Mouse (Mus musculus) heart, embryonic 11.5 days (tissue): ENCODE measurements around the gene Gstp3. TPM values are rescaled to one million over a fixed set of nuclear protein-coding genes. Genes with fewer than 3 reads are reported as not detected.
"Not testable (repeated sequence)": the region's sequence is repeated elsewhere in the genome, so short reads cannot be mapped to it uniquely, and the experiment has no call there.

ENCODE experiments used
- ATAC-seq: fragments of 200-750 bp; cut with Nextera tagmentation; replicated peaks from 2 replicates; pipeline ENCODE4 v1.8.0; 2017; ENCODE audit warnings: moderate library complexity; ENCODE audit not compliant: insufficient number of reproducible peaks, low FRiP score, low TSS enrichment
- H3K27ac ChIP-seq: fragments of 300-500 bp; sonication (generic); 2 replicates; pipeline ENCODE4 v1.5.1; 2014; ENCODE audit warnings: mild to moderate bottlenecking, low read depth, low read length
- H3K27me3 ChIP-seq: fragments of 300-500 bp; sonication (generic); 2 replicates; pipeline ENCODE4 v1.6.1; 2014; ENCODE audit warnings: mild to moderate bottlenecking, low read length, mixed read lengths; ENCODE audit not compliant: control insufficient read depth, insufficient read depth
- H3K36me3 ChIP-seq: fragments of 300-500 bp; sonication (generic); 2 replicates; pipeline ENCODE4 v1.6.1; 2014; ENCODE audit warnings: mild to moderate bottlenecking, low read length, moderate library complexity, mixed read lengths; ENCODE audit not compliant: control insufficient read depth, insufficient read depth
- H3K4me1 ChIP-seq: fragments of 300-500 bp; sonication (generic); 2 replicates; pipeline ENCODE4 v1.6.1; 2014; ENCODE audit warnings: low read length; ENCODE audit not compliant: control insufficient read depth, insufficient read depth
- H3K4me2 ChIP-seq: fragments of 300-500 bp; sonication (generic); 2 replicates; pipeline ENCODE4 v1.6.1; 2014; ENCODE audit warnings: mild to moderate bottlenecking, moderate library complexity
- H3K4me3 ChIP-seq: fragments of 300-500 bp; sonication (generic); 2 replicates; pipeline ENCODE4 v1.5.1; 2014; ENCODE audit warnings: low read depth, low read length
- H3K9ac ChIP-seq: fragments of 300-500 bp; sonication (generic); 2 replicates; pipeline ENCODE4 v1.6.1; 2014; ENCODE audit warnings: mild to moderate bottlenecking, low read depth, low read length, moderate library complexity
- H3K9me3 ChIP-seq: fragments of 300-500 bp; sonication (generic); replicated peaks from 2 replicates; pipeline ENCODE4 v1.6.1; 2016; ENCODE audit warnings: low read length; ENCODE audit not compliant: control insufficient read depth
- WGBS: fragments of 180-500 bp; shearing (Covaris S2); extraction: QIAGEN DNeasy Blood & Tissue Kit; methylation state at CpG from one replicate; pipeline ENCODE4 v1.1.7; 2014; ENCODE audit not compliant: insufficient replicate concordance; 5-methylcytosine and 5-hydroxymethylcytosine counted together
- polyA plus RNA-seq: library from polyadenylated mRNA; unstranded; fragments of >200 nt; fragmentation: Nextera tagmentation; extraction: Ambion mirVana; gene quantifications from 2 replicates; pipeline ENCODE4 v1.2.1, GENCODE M21; 2014

Gene Gstp3
- polyA plus RNA-seq, 1 experiment from 2014 or later, result 0.49 TPM

- not testable (repeated sequence) for H3K4me1 ChIP-seq, H3K27ac ChIP-seq, H3K27me3 ChIP-seq, ATAC-seq, H3K4me2 ChIP-seq, H3K9me3 ChIP-seq, H3K36me3 ChIP-seq, H3K4me3 ChIP-seq, H3K9ac ChIP-seq
- 30% methylated on average over 3 of the region's 4 CpGs for WGBS
Measured at GRCm38 (mm10) chr19:4063357-4063756, 4.0 kb upstream of the Gstp3 start.

GRCm38 (mm10) chr19:4060899-4061465, 1.6 kb upstream of the Gstp3 start:
- Histone ChIP-seq H3K4me3 (no peak overlapping the region), H3K27me3 (no peaks in the 10 kb centered on the region), H3K36me3 (no peaks in the 10 kb centered on the region), H3K9me3 (no peaks in the 10 kb centered on the region), H3K27ac (no peak overlapping the region), H3K9ac (no peak overlapping the region), H3K4me2 (no peak overlapping the region), H3K4me1 (peaks cover 8% of the 10 kb centered on the region; the same call in 1 of the 2 replicates)
- 78% methylated on average over 5 of the region's 6 CpGs for WGBS
- no peak for ATAC-seq

GRCm38 (mm10) chr19:4060044-4060898, 902 bp upstream of the Gstp3 start:
- 82% methylated on average over 8 of the region's 8 CpGs for WGBS
- H3K4me1 ChIP-seq, result peaks cover 11% of the 10 kb centered on the region; the same call in 1 of the 2 replicates
- not testable (repeated sequence) for H3K36me3 ChIP-seq, H3K4me3 ChIP-seq, H3K27me3 ChIP-seq, ATAC-seq, H3K9ac ChIP-seq, H3K4me2 ChIP-seq, H3K27ac ChIP-seq, H3K9me3 ChIP-seq

- H3K36me3 ChIP-seq, result no peaks in the 10 kb centered on the region
- no peak overlapping the region for H3K4me3 ChIP-seq
- H3K9me3 ChIP-seq, result no peaks in the 10 kb centered on the region
- H3K27me3 ChIP-seq, result no peaks in the 10 kb centered on the region
- 85% methylated on average over 5 of the region's 5 CpGs for WGBS
- no peak for ATAC-seq
- H3K4me2 ChIP-seq, result no peak overlapping the region
- H3K4me1 ChIP-seq, result peaks cover 11% of the 10 kb centered on the region; the same call in 1 of the 2 replicates
- no peak overlapping the region for H3K27ac ChIP-seq
- H3K9ac ChIP-seq, result no peak overlapping the region
Measured at GRCm38 (mm10) chr19:4058581-4058980, 788 bp downstream of the Gstp3 start.

GRCm38 (mm10) chr19:4057962-4058361, 1.4 kb downstream of the Gstp3 start:
- no peak overlapping the region for H3K4me3 ChIP-seq
- no peaks in the 10 kb centered on the region for H3K36me3 ChIP-seq
- H3K9ac ChIP-seq, result no peak overlapping the region
- H3K4me2 ChIP-seq, result no peak overlapping the region
- no peak overlapping the region for H3K27ac ChIP-seq
- no peaks in the 10 kb centered on the region for H3K9me3 ChIP-seq
- WGBS, result 86% methylated on average over 7 of the region's 7 CpGs
- H3K4me1 ChIP-seq, result peaks cover 11% of the 10 kb centered on the region; the same call in 1 of the 2 replicates
- no peak for ATAC-seq
- no peaks in the 10 kb centered on the region for H3K27me3 ChIP-seq

GRCm38 (mm10) chr19:4057389-4057788, 2.0 kb downstream of the Gstp3 start:
- H3K9me3 ChIP-seq, result no peaks in the 10 kb centered on the region
- peaks cover 11% of the 10 kb centered on the region; the same call in 1 of the 2 replicates for H3K4me1 ChIP-seq
- ATAC-seq, result no peak
- 79% methylated on average over 13 of the region's 13 CpGs for WGBS
- H3K27me3 ChIP-seq, result no peaks in the 10 kb centered on the region
- H3K4me3 ChIP-seq, result no peak overlapping the region
- H3K27ac ChIP-seq, result no peak overlapping the region
- H3K4me2 ChIP-seq, result no peak overlapping the region
- H3K36me3 ChIP-seq, result no peaks in the 10 kb centered on the region
- no peak overlapping the region for H3K9ac ChIP-seq

- H3K9me3 ChIP-seq, result no peaks in the 10 kb centered on the region
- no peak overlapping the region for H3K4me3 ChIP-seq
- no peak overlapping the region for H3K27ac ChIP-seq
- no peak overlapping the region for H3K9ac ChIP-seq
- H3K36me3 ChIP-seq, result no peaks in the 10 kb centered on the region
- H3K4me1 ChIP-seq, result peaks cover 11% of the 10 kb centered on the region; the same call in 1 of the 2 replicates
- ATAC-seq, result no peak
- H3K4me2 ChIP-seq, result no peak overlapping the region
- H3K27me3 ChIP-seq, result no peaks in the 10 kb centered on the region
- 40% methylated on average over 4 of the region's 4 CpGs for whole genome bisulfite sequencing
Measured at GRCm38 (mm10) chr19:4056727-4057126, 2.6 kb downstream of the Gstp3 start.

- H3K36me3 ChIP-seq, result no peaks in the 10 kb centered on the region
Measured at GRCm38 (mm10) chr19:4055947-4056693, 3.2 kb downstream of the Gstp3 start.

More at GRCm38 (mm10) chr19:4055947-4056693, 3.2 kb downstream of the Gstp3 start:
- no peaks in the 10 kb centered on the region for H3K9me3 ChIP-seq
- no peak overlapping the region for H3K9ac ChIP-seq
- H3K27ac ChIP-seq, result no peak overlapping the region
- H3K4me3 ChIP-seq, result no peak overlapping the region
- H3K27me3 ChIP-seq, result no peaks in the 10 kb centered on the region
- no peak overlapping the region for H3K4me2 ChIP-seq
- H3K4me1 ChIP-seq, result peaks cover 11% of the 10 kb centered on the region; the same call in 1 of the 2 replicates
- 50% methylated on average over 15 of the region's 15 CpGs for WGBS
- no peak for ATAC-seq
